Mouse (Mus musculus) activated CD4-positive, CD25-positive, alpha-beta regulatory T cell (primary cell): ENCODE measurements around the gene Rad51c. TPM values are rescaled to one million over a fixed set of nuclear protein-coding genes. Genes with fewer than 3 reads are reported as not detected.

Source experiments
- polyA plus RNA-seq, 2 experiments: library from polyadenylated mRNA; unstranded; fragments of 100-300 nt; shearing (Covaris generic); gene quantifications; one replicate each; pipeline ENCODE4 v1.2.1; 2017

The Rad51c gene
- 1 to 10 TPM; 1.8 to 2.3 TPM for polyA plus RNA-seq

DNA sequence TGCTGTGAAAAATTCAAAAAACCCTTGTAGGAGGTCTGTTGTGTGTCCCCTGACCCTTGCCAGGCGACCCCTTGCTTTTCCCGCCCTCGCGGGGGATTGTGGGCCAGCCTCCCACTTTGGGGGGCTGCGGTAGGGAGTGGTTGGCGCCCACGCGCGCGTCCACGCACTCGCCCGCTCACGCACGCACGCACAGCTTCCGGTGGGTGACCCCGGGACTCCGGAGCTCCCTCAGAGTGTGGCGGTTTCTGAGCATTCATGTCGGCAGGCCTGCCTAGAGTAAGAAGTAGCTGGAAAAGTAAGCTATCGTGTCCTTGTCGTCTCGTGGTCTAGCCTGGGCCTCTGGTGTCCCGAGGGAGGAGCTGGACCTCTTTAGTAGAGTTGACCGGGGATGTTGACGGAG lies at the start of gene Rad51c, which contains the start of gene Tex14:
Gene Rad51c (minus strand): TSS at position 79 of the 400 bp plus-strand sequence.
Gene Tex14 (plus strand): TSS at position 190 of the 400 bp plus-strand sequence.

DNA sequence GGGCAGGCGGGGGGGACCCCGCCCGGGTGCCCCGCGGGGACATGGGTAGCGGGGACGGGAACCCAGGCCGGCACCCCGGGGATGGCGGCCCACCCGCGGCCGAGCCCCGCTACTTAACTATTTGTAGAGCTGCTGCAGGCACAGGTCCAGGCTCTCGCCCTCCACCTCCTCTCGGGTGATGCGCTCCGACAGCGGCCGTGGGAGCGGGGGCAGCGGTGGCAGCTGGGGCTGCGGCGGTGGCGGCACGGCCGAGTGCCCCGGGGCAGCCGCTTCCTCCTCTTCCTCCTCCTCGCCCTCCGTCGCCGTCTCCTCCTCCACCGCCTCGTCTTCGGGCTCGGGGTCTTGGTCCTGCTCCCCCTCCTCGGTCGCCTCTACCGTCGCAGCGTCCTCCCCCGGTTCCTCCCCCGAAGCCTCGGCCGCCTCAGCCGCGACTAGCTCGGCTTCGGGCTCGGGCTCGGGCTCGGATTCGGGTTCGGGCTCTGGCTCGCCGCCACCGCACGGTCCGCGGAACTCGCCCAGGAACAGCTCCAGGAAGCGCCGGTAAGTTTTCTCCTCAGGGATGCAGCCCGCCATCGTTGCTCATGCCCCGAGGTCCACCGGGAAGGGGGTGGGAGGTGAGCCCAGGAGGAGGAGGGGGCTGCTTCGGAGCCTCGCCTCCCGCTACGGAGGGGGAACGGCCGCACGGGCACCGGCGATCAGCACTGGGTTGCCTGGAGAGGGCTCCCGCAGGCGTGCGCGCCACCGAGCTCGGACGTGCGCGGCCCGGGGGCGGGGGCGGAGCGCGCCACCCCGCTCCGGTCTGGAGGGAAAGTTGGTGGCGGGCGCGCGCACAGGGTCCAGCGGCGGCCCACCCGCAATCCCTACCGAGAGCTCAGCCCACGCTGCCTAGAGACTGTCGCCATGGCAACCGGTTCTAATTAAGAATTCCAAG lies 46.2 kb downstream of the Rad51c start, which contains the start of gene Ppm1e:
Gene Ppm1e (minus strand): TSS at position 693 of the 931 bp plus-strand sequence.

Other genes with a start within 250 kb of the Rad51c start
- gene Ppm1e, start 45.9 kb downstream of the Rad51c start, polyA plus RNA-seq = under 1 TPM; 0.15 to 0.19 TPM
- gene Tex14, start 111 bp upstream of the Rad51c start, polyA plus RNA-seq = under 1 TPM in 1 of 2 experiments, not detected in 1; 0.75 TPM
- gene Gm11492, start 161.7 kb upstream of the Rad51c start, polyA plus RNA-seq = not detected
- 1 to 10 TPM; 2.2 to 3.5 TPM for gene Sept4, start 163.9 kb upstream of the Rad51c start, polyA plus RNA-seq
- gene Mtmr4, start 187.2 kb upstream of the Rad51c start, polyA plus RNA-seq = 10 to 100 TPM; 16.8 to 21.8 TPM
- gene Hsf5, start 212.2 kb upstream of the Rad51c start, polyA plus RNA-seq = under 1 TPM in 1 of 2 experiments, not detected in 1; 0.05 TPM